Mouse (Mus musculus) olfactory bulb, adult 2 months (tissue): ENCODE results near the gene Krt7.

Experiments used
- CTCF ChIP-seq: fragments of 200-500 bp; IDR thresholded peaks from 2 replicates; pipeline ENCODE4 v1.5.1; 2012; ENCODE audit warnings: low read depth, mild to moderate bottlenecking, low read length, moderate library complexity; ENCODE audit not compliant: insufficient read depth
- POLR2A ChIP-seq: fragments of 200-500 bp; IDR thresholded peaks from 2 replicates; pipeline ENCODE4 v1.6.1; 2012; ENCODE audit warnings: mild to moderate bottlenecking, low read depth, low read length, moderate library complexity; ENCODE audit not compliant: insufficient read depth

DNA sequence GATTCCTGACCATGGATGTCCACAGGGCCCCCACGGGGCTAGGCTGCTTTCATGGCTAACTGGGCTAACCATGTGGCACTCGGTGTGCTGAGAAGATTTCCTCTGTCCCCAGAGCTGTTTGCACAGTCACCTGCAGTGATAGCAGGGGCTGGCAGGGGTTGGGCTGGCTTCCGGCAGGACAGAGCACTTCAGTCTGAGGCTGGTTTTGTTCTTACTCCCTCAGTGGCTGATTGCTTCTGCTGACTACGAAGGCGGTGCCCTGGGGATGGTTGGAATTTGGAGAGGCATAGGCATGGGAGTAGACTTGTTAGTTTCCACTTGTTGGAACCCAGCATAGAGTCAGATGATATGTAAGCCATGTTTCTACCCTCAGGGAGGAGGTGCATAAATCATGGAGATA, 14.1 kb downstream of the Krt7 start:
- TF ChIP-seq CTCF (no peak), POLR2A (no peak)
